Mouse (Mus musculus) duodenum, adult 2 months (tissue): Measurements from ENCODE around the gene Prickle4. TPM values are rescaled to one million over a fixed set of nuclear protein-coding genes. Genes with fewer than 3 reads are reported as not detected.

ENCODE experiments used
- polyA plus RNA-seq: library from polyadenylated mRNA; depleted of rRNA; stranded (reverse); fragments of >200 nt; gene quantifications from 2 replicates; pipeline ENCODE4 v1.2.3, GENCODE M21; 2012; ENCODE audit warnings: low replicate concordance; rRNA removed

The Prickle4 gene
- polyA plus RNA-seq: 0.51 and 7.3 TPM in 2 replicates

DNA sequence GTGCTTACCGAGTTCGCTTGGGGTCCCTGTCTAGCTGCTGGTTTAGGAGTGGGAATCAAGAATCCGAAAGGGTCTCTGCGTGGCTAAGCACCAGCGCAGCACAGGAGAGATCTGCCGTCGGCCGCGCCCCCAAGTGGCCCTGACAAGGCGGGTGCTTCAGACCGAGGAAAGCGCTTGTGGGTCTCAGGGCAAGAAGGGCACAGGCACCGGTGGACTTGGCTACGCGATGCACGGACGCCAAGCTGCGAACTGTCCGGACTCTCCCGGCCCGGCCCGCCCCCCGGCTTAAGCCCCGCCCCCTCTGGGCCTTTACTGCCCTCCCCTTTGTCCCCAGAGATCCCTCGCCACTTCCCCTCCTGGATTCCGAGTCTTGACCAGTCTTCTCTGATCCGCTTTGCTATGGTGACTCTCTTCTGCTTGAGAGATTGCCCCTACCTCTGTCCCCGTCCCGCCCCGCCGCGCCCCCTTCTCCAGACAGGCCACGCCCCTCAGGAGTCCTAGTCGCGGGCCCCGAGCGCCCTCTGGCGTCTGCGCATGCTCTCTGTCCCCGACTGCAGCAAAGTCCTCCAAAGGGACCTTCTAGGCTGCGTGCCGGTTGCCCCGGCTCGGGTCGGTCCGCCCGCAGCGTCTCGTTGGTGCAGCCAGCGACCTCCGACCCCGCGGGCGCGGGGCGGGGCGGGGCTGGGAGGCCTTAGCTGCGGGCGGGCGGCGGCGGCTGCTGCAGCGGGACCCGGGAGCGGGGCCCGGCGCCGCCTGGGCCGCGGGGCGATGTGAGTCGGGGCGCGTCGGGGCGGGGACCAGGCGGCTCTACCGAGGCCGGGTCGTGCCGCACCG lies at the start of gene Prickle4:
Gene Prickle4, minus strand, starts transcription at position 234 of the 834 bp plus-strand sequence.

DNA sequence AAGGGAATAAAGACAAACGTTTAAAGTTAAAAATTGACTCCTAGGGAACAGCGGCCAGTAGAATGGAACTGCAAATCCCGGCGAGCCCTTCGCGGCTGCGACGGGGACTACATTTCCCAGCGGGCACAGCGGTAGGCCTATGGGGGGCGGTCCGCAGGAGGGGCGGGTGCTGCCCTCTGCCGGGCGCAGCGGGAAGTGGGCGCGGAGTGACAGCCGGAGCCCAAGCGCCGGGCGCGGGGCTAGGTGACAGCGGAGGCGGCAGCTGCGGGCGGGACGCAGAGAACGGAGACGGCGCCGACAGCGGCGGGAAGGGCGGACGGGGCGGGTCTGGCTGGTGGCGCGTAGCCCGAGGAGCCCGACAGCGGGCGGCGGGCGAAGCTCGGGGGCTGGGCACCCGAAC lies 42.3 kb upstream of the Prickle4 start, which contains the start of gene Tfeb:
Gene Tfeb, plus strand, starts transcription at position 175 of the 400 bp plus-strand sequence.

DNA sequence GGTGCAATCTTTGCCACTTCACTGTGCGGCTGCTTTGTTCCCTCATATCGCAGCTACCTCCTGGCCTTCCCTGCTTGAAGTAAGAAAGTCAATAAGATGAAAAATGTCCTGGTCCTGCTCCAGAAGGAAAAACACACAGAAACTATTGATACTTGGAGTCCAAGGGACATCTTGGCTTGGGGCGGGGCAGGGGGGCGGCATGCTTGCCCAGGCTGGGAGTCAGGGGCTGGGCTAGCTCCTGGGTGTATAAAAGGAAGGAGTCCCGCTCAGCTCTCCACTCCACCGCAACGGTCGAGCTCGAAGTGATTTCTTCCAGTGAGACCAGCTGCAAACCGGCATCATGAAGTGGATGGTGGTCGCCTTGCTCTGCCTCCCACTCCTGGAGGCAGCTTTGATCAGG lies 32.0 kb upstream of the Prickle4 start, which contains the start of gene Pgc:
Gene Pgc, plus strand, starts transcription at position 277 of the 400 bp plus-strand sequence.

DNA sequence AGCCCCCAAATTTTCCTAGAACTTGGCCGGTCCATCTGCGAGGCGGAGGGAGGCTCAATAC lies 264 bp downstream of the Prickle4 start, which contains the start of gene Gm21981:
Gene Gm21981, minus strand, starts transcription at position 14 of the 61 bp plus-strand sequence.

DNA sequence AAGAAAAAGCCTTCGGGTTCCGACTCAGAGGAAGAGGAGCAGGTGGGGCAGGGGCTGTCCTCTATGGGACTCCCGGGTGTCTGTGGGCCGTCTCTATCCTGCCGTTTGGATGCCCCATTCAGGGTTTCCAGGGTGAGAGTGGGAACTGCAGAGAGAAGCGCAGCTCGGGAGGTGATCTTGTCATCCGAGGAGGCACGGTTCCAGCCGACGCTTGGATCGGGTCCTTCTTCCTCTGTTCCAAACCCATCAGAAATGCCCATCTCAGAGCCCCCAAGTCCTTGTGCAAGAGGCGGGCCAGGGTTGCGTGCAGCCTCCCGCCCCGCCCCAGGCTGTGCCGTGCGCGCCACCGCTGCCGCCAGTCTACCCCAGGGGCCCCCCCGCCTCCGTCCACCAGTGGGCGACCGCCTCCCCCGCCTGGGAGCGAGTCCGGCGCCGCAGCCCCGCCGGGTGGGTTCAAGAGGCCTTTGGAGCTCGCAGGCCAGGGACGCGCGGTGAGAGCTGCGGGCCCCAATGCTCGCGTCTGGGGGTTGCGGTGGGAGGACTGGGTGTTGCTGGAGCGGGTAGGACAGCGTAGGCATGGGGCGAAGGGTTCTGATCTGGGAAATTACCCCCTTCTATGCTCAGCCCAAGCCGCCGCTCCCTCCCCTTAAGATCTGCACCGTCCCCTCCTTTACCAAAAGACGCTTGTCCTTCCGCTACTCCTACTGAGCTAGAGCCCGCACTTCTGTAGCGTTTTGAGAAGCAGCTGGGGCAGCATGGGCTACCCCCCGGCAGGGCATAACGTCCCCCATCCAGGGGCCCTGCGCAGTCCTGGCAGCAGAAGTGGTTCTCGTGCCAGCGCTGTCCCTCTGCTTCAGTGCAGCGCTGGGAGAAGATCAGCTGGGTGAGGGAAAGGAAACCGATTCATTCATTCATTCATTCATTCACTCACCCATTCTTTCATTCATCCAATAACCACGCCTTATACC lies 5.6 kb downstream of the Prickle4 start, which contains the start of gene Frs3:
Gene Frs3, plus strand, starts transcription at position 423 of the 968 bp plus-strand sequence.

DNA sequence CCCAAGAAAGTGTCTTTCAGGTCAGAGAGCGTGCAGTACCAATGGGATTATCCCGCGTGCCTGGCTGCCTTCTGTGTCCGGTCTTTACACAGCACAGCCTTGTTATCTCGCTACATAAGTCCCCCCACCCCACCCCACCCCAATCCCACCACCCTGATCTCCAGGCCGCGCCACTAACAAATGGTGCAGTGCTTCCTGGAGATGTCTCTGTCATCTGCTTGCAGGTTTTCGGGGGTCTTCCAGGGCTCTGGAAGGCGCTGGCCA lies 6.3 kb downstream of the Prickle4 start, which contains the start of gene Tomm6:
Gene Tomm6, minus strand, starts transcription at position 43 of the 264 bp plus-strand sequence.

Other genes with a start within 250 kb of the Prickle4 start
- 7.9 and 9.1 TPM in 2 replicates for gene Taf8, start 192.4 kb downstream of the Prickle4 start, polyA plus RNA-seq
- gene Ccnd3, start 189.7 kb downstream of the Prickle4 start, polyA plus RNA-seq: 58.8 and 63.9 TPM in 2 replicates
- gene Bysl, start 83.2 kb downstream of the Prickle4 start, polyA plus RNA-seq: 3.6 and 4.3 TPM in 2 replicates
- 7.5 and 8.3 TPM in 2 replicates for gene Med20, start 83.2 kb downstream of the Prickle4 start, polyA plus RNA-seq
- 1.2 TPM in 1 of 2 replicates, not detected in the other for gene Gm20517, start 83.1 kb downstream of the Prickle4 start, polyA plus RNA-seq
- gene Usp49, start 64.0 kb downstream of the Prickle4 start, polyA plus RNA-seq: 3.6 and 7.2 TPM in 2 replicates
- 98.8 and 100 TPM in 2 replicates for gene Tomm6, start 6.3 kb downstream of the Prickle4 start, polyA plus RNA-seq
- 18.0 and 22.9 TPM in 2 replicates for gene Frs3, start 5.7 kb downstream of the Prickle4 start, polyA plus RNA-seq
- gene Gm21981, start 281 bp downstream of the Prickle4 start, polyA plus RNA-seq: 0.29 and 0.65 TPM in 2 replicates
- gene Pgc, start 32.1 kb upstream of the Prickle4 start, polyA plus RNA-seq: 29.9 and 498 TPM in 2 replicates
- gene Tfeb, start 42.3 kb upstream of the Prickle4 start, polyA plus RNA-seq: 54.2 and 66.7 TPM in 2 replicates
- gene Mdfi, start 140.0 kb upstream of the Prickle4 start, polyA plus RNA-seq: 12.9 and 13.0 TPM in 2 replicates
- 90.2 and 129 TPM in 2 replicates for gene Foxp4, start 229.9 kb upstream of the Prickle4 start, polyA plus RNA-seq